Mouse (Mus musculus) G1E (cell line): ENCODE measurements around the gene 1700042G07Rik.

ENCODE experiments used
- CTCF ChIP-seq: IDR thresholded peaks from 2 replicates; pipeline ENCODE4 v1.5.1; 2012; ENCODE audit warnings: low read depth, low read length, inconsistent platforms, mixed read lengths
- GATA1 ChIP-seq: IDR thresholded peaks from 2 replicates; pipeline ENCODE4 v1.6.1; 2012; ENCODE audit warnings: borderline replicate concordance, low read length, inconsistent platforms, mixed read lengths
- TAL1 ChIP-seq: conservative IDR thresholded peaks from 2 replicates; pipeline ENCODE4 v1.6.1; 2012; ENCODE audit warnings: low read depth, low read length, inconsistent platforms, mixed read lengths

- TF ChIP-seq CTCF, result no peak
- TF ChIP-seq TAL1, result no peak
- TF ChIP-seq GATA1, result no peak
Observed at GRCm38 (mm10) chr4:116164759-116165554, 8.2 kb upstream of the 1700042G07Rik start.
